Mouse (Mus musculus) liver, embryonic 14.5 days (tissue): Measurements from ENCODE around the gene Shank2.

Experiments
- CTCF ChIP-seq: IDR thresholded peaks from 2 replicates; pipeline ENCODE4 v1.5.1; 2016; ENCODE audit warnings: antibody characterized with exemption, low read depth, control low read depth
- EP300 ChIP-seq: IDR thresholded peaks from 2 replicates; pipeline ENCODE4 v1.6.1; 2016; ENCODE audit warnings: antibody characterized with exemption, low read depth

GRCm38 (mm10) chr7:144268329-144268728, 266.6 kb downstream of the Shank2 start:
- TF ChIP-seq CTCF (no peak), EP300 (no peak)
